ENCODE assay signal across 9 mouse cellular contexts in the genomic region with DNA sequence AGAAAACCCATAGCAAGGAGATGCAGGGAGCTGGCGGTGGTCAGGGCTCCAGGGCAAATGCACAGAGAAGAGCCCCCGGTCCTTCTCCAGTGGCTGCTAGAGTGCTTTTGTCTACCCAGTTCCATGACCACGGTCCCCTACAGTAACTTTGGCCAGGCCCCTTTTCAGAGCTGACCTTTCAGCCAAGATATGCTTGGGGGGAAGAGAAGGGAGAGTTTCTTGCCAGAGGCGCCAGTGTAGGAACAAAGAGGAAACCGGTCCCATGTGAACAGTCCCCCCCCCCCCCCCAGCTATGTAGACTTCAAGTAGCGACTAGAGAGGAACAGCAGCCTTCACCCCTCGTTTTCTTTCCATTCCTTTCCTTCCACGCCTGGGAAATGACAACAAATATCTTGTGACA. TPM values are rescaled to one million over a fixed set of nuclear protein-coding genes. Genes with fewer than 3 reads are reported as not detected.
DNase-seq lines count a peak whose midpoint lies in the region; ATAC-seq lines count a peak whose summit lies in the region.
"Had no signal": no experiment of that assay in that cellular context is flagged by ENCODE, and none has a peak within 500 bp of the region (broad histone marks: within the 10 kb centered on the region; RNA-seq: fewer than 3 reads in every experiment).

No protein-coding gene starts in this region.

- no peak for DNase-seq in lung, postnatal 25 days (ENCODE audit: low spot score)
- no peak for DNase-seq in cerebellum, postnatal 36 days
- DNase-seq in cerebellum, adult 8-10 months = no peak
- no peak for DNase-seq in cerebellum, adult 11 months

- peak overlapping the region; percentile 97 for H3K4me2 ChIP-seq in lung, embryonic 16.5 days (ENCODE audit: low read depth, low read length)
- H3K4me2 ChIP-seq in heart, embryonic 15.5 days = peak overlapping the region; percentile 86
- H3K4me2 ChIP-seq in limb, embryonic 15.5 days = peak overlapping the region; percentile 96
- H3K4me2 ChIP-seq in stomach, embryonic 16.5 days (ENCODE audit: low read depth, low read length) = peak overlapping the region; percentile 96

- peak overlapping the region; percentile 77 for H3K27ac ChIP-seq in lung, embryonic 16.5 days (ENCODE audit: low read length)
- peak overlapping the region; percentile 75 for H3K27ac ChIP-seq in heart, embryonic 15.5 days
- no peak overlapping the region for H3K27ac ChIP-seq in limb, embryonic 15.5 days
- peak overlapping the region; percentile 44; the same call in 1 of the 2 replicates for H3K27ac ChIP-seq in stomach, embryonic 16.5 days (ENCODE audit: low read length)

- peak overlapping the region; percentile 56 for H3K9ac ChIP-seq in lung, embryonic 16.5 days (ENCODE audit: low read length)
- peak overlapping the region; percentile 67; the same call in 1 of the 2 replicates for H3K9ac ChIP-seq in heart, embryonic 15.5 days
- H3K9ac ChIP-seq in limb, embryonic 15.5 days = no peak overlapping the region
- H3K9ac ChIP-seq in stomach, embryonic 16.5 days (ENCODE audit: low read length) = peak overlapping the region; percentile 71

- no peaks in the 10 kb centered on the region for H3K9me3 ChIP-seq in lung, embryonic 16.5 days (ENCODE audit: control insufficient read depth, low read length)
- H3K9me3 ChIP-seq in heart, embryonic 15.5 days (replicated peaks) = no peaks in the 10 kb centered on the region
- no peaks in the 10 kb centered on the region for H3K9me3 ChIP-seq in limb, embryonic 15.5 days
- H3K9me3 ChIP-seq in stomach, embryonic 16.5 days (replicated peaks; ENCODE audit: control insufficient read depth, low read length) = no peaks in the 10 kb centered on the region

- H3K36me3 ChIP-seq in lung, embryonic 16.5 days (ENCODE audit: control insufficient read depth, insufficient read depth, low read length) = no peaks in the 10 kb centered on the region
- no peaks in the 10 kb centered on the region for H3K36me3 ChIP-seq in heart, embryonic 15.5 days
- no peaks in the 10 kb centered on the region for H3K36me3 ChIP-seq in limb, embryonic 15.5 days
- no peaks in the 10 kb centered on the region for H3K36me3 ChIP-seq in stomach, embryonic 16.5 days (ENCODE audit: control insufficient read depth, insufficient read depth, low read length)

- no peak for ATAC-seq in lung, embryonic 16.5 days (ENCODE audit: low read depth)
- ATAC-seq in heart, embryonic 15.5 days (replicated peaks; ENCODE audit: insufficient number of reproducible peaks, insufficient read depth, low FRiP score, low read depth) = no peak
- no peak for ATAC-seq in limb, embryonic 15.5 days (ENCODE audit: insufficient number of reproducible peaks, low FRiP score, low TSS enrichment, low read depth)
- no peak for ATAC-seq in stomach, embryonic 16.5 days (ENCODE audit: insufficient read depth, low FRiP score)

- H3K27me3 ChIP-seq in lung, embryonic 16.5 days (ENCODE audit: control insufficient read depth, insufficient read depth, low read depth, low read length) = peaks cover 33% of the 10 kb centered on the region
- H3K27me3 ChIP-seq in heart, embryonic 15.5 days = peaks cover 25% of the 10 kb centered on the region
- H3K27me3 ChIP-seq in limb, embryonic 15.5 days = peaks cover 54% of the 10 kb centered on the region
- peaks cover 31% of the 10 kb centered on the region for H3K27me3 ChIP-seq in stomach, embryonic 16.5 days (ENCODE audit: control insufficient read depth, insufficient read depth, low read length)

- WGBS in lung, embryonic 16.5 days = 6% methylated on average over 8 of the region's 8 CpGs
- 8% methylated on average over 8 of the region's 8 CpGs for WGBS in heart, embryonic 15.5 days
- 4% methylated on average over 8 of the region's 8 CpGs for WGBS in limb, embryonic 15.5 days
- 17% methylated on average over 8 of the region's 8 CpGs for WGBS in stomach, embryonic 16.5 days

- H3K4me1 ChIP-seq in lung, embryonic 16.5 days (replicated peaks; ENCODE audit: control insufficient read depth, insufficient read depth, low read length) = peaks cover 14% of the 10 kb centered on the region; the same call in 1 of the 2 replicates
- peaks cover 13% of the 10 kb centered on the region for H3K4me1 ChIP-seq in heart, embryonic 15.5 days (replicated peaks)
- peaks cover 17% of the 10 kb centered on the region for H3K4me1 ChIP-seq in limb, embryonic 15.5 days
- H3K4me1 ChIP-seq in stomach, embryonic 16.5 days (ENCODE audit: control insufficient read depth, insufficient read depth, low read length) = peaks cover 9% of the 10 kb centered on the region; the same call in 1 of the 2 replicates

- H3K4me3 ChIP-seq in lung, embryonic 16.5 days (ENCODE audit: low read length) = peak overlapping the region; percentile 73
- H3K4me3 ChIP-seq in heart, embryonic 15.5 days = peak overlapping the region; percentile 68
- H3K4me3 ChIP-seq in limb, embryonic 15.5 days = peak overlapping the region; percentile 56
- H3K4me3 ChIP-seq in stomach, embryonic 16.5 days (replicated peaks; ENCODE audit: low read length) = peak overlapping the region; percentile 70
- H3K4me3 ChIP-seq: myocyte had no signal

RNA-seq across cellular contexts. Expression of a gene that starts 0.8 kb away (rescaled TPM):
- polyA plus RNA-seq in lung, embryonic 16.5 days (2015; fragmentation: Nextera tagmentation; extraction: Ambion mirVana) = 65.0 and 69.4 TPM in 2 replicates
- polyA plus RNA-seq in heart, embryonic 15.5 days (2015; fragmentation: Nextera tagmentation; extraction: Ambion mirVana) = 35.4 and 35.6 TPM in 2 replicates
- 27.0 and 27.1 TPM in 2 replicates for polyA plus RNA-seq in limb, embryonic 15.5 days (2015; fragmentation: Nextera tagmentation; extraction: Ambion mirVana)
- polyA plus RNA-seq in stomach, embryonic 16.5 days (2015; fragmentation: Nextera tagmentation; extraction: Ambion mirVana) = 26.3 and 28.1 TPM in 2 replicates
- polyA plus RNA-seq: myocyte had no signal
